Mouse (Mus musculus): ENCODE data around the gene Rprd2. TPM values are rescaled to one million over a fixed set of nuclear protein-coding genes. Genes with fewer than 3 reads are reported as not detected.
"Not testable (repeated sequence)": the region's sequence is repeated elsewhere in the genome, so short reads cannot be mapped to it uniquely, and the experiment has no call there.

The Rprd2 gene
- polyA plus RNA-seq, 1 experiment from 2014 or later = 19.9 TPM

GRCm38 (mm10) chr3:95857050-95857449 lies 38.4 kb upstream of the Rprd2 start:
- ATAC-seq (ENCODE audit: low FRiP score, low TSS enrichment); H3K4me3 ChIP-seq (ENCODE audit: low read length); H3K4me1 ChIP-seq (ENCODE audit: insufficient read depth, low read length); H3K27me3 ChIP-seq (ENCODE audit: insufficient read depth, low read length); H3K4me2 ChIP-seq (replicated peaks; ENCODE audit: low read depth, low read length); H3K9me3 ChIP-seq (ENCODE audit: low read length); H3K27ac ChIP-seq (ENCODE audit: low read length); H3K9ac ChIP-seq (replicated peaks; ENCODE audit: low read length): not testable (repeated sequence)
- WGBS = 84% methylated on average over 1 of the region's 1 CpGs
- H3K36me3 ChIP-seq (ENCODE audit: insufficient read depth, low read length) = peaks cover 15% of the 10 kb centered on the region

- Histone ChIP-seq H3K27me3 (ENCODE audit: insufficient read depth, low read length) (no peaks in the 10 kb centered on the region), H3K4me3 (ENCODE audit: low read length) (peak overlapping the region; percentile 95), H3K4me1 (ENCODE audit: insufficient read depth, low read length) (peaks cover 7% of the 10 kb centered on the region), H3K9me3 (ENCODE audit: low read length) (no peaks in the 10 kb centered on the region), H3K36me3 (ENCODE audit: insufficient read depth, low read length) (peaks cover 19% of the 10 kb centered on the region), H3K9ac (replicated peaks; ENCODE audit: low read length) (peak overlapping the region; percentile 91), H3K27ac (ENCODE audit: low read length) (peak overlapping the region; percentile 82), H3K4me2 (replicated peaks; ENCODE audit: low read depth, low read length) (peak overlapping the region; percentile 71)
- 0 out of 2 replicates have a peak, but pooled peaks have one; percentile 5 for ATAC-seq (ENCODE audit: low FRiP score, low TSS enrichment)
- 22% methylated on average over 7 of the region's 7 CpGs for WGBS
These were observed 37.5 kb upstream of the Rprd2 start for GRCm38 (mm10) chr3:95856115-95856514.

GRCm38 (mm10) chr3:95855502-95856089 lies 36.9 kb upstream of the Rprd2 start, which contains the start of gene Prpf3:
Gene Prpf3, minus strand, starts transcription at chr3:95855885.
- Histone ChIP-seq H3K36me3 (ENCODE audit: insufficient read depth, low read length) (peaks cover 23% of the 10 kb centered on the region), H3K9ac (replicated peaks; ENCODE audit: low read length) (peak within 1 kb of the TSS; percentile 91), H3K27me3 (ENCODE audit: insufficient read depth, low read length) (no peaks in the 10 kb centered on the region), H3K4me3 (ENCODE audit: low read length) (peak within 1 kb of the TSS; percentile 95), H3K4me2 (replicated peaks; ENCODE audit: low read depth, low read length) (peak within 1 kb of the TSS; percentile 71), H3K4me1 (ENCODE audit: insufficient read depth, low read length) (peaks cover 7% of the 10 kb centered on the region), H3K9me3 (ENCODE audit: low read length) (no peaks in the 10 kb centered on the region), H3K27ac (ENCODE audit: low read length) (peak within 1 kb of the TSS; percentile 82)
- peak; percentile 99 for ATAC-seq (ENCODE audit: low FRiP score, low TSS enrichment)
- WGBS = under 1% methylated on average over 56 of the region's 56 CpGs

GRCm38 (mm10) chr3:95851317-95851716 lies 32.7 kb upstream of the Rprd2 start:
- WGBS = 95% methylated on average over 8 of the region's 8 CpGs
- no peak for ATAC-seq (ENCODE audit: low FRiP score, low TSS enrichment)
- H3K27ac ChIP-seq (ENCODE audit: low read length) = no peak overlapping the region
- no peak overlapping the region for H3K4me3 ChIP-seq (ENCODE audit: low read length)
- H3K9ac ChIP-seq (replicated peaks; ENCODE audit: low read length) = no peak overlapping the region
- peaks cover 62% of the 10 kb centered on the region for H3K36me3 ChIP-seq (ENCODE audit: insufficient read depth, low read length)
- H3K4me1 ChIP-seq (ENCODE audit: insufficient read depth, low read length) = peaks cover 7% of the 10 kb centered on the region
- no peak overlapping the region for H3K4me2 ChIP-seq (replicated peaks; ENCODE audit: low read depth, low read length)
- H3K27me3 ChIP-seq (ENCODE audit: insufficient read depth, low read length) = no peaks in the 10 kb centered on the region
- no peaks in the 10 kb centered on the region for H3K9me3 ChIP-seq (ENCODE audit: low read length)

GRCm38 (mm10) chr3:95850611-95851010 lies 31.9 kb upstream of the Rprd2 start:
- Histone ChIP-seq H3K9ac (replicated peaks; ENCODE audit: low read length) (no peak overlapping the region), H3K9me3 (ENCODE audit: low read length) (no peaks in the 10 kb centered on the region), H3K4me2 (replicated peaks; ENCODE audit: low read depth, low read length) (no peak overlapping the region), H3K27me3 (ENCODE audit: insufficient read depth, low read length) (no peaks in the 10 kb centered on the region), H3K27ac (ENCODE audit: low read length) (no peak overlapping the region), H3K36me3 (ENCODE audit: insufficient read depth, low read length) (peaks cover 68% of the 10 kb centered on the region), H3K4me1 (ENCODE audit: insufficient read depth, low read length) (peaks cover 7% of the 10 kb centered on the region), H3K4me3 (ENCODE audit: low read length) (no peak overlapping the region)
- whole genome bisulfite sequencing = 84% methylated on average over 4 of the region's 4 CpGs
- ATAC-seq (ENCODE audit: low FRiP score, low TSS enrichment) = no peak

GRCm38 (mm10) chr3:95842503-95843214 lies 24.0 kb upstream of the Rprd2 start:
- no peaks in the 10 kb centered on the region for H3K27me3 ChIP-seq (ENCODE audit: insufficient read depth, low read length)
- H3K36me3 ChIP-seq (ENCODE audit: insufficient read depth, low read length) = peaks cover 57% of the 10 kb centered on the region
- H3K9me3 ChIP-seq (ENCODE audit: low read length) = no peaks in the 10 kb centered on the region
- H3K4me1 ChIP-seq (ENCODE audit: insufficient read depth, low read length) = no peaks in the 10 kb centered on the region
- 86% methylated on average over 3 of the region's 3 CpGs for WGBS
- no peak for ATAC-seq (ENCODE audit: low FRiP score, low TSS enrichment)
- H3K4me2 ChIP-seq (replicated peaks; ENCODE audit: low read depth, low read length) = no peak overlapping the region
- no peak overlapping the region for H3K27ac ChIP-seq (ENCODE audit: low read length)
- H3K9ac ChIP-seq (replicated peaks; ENCODE audit: low read length) = no peak overlapping the region
- no peak overlapping the region for H3K4me3 ChIP-seq (ENCODE audit: low read length)

GRCm38 (mm10) chr3:95839250-95839649 lies 20.6 kb upstream of the Rprd2 start:
- no peaks in the 10 kb centered on the region for H3K4me1 ChIP-seq (ENCODE audit: insufficient read depth, low read length)
- ATAC-seq (ENCODE audit: low FRiP score, low TSS enrichment) = no peak
- no peak overlapping the region for H3K27ac ChIP-seq (ENCODE audit: low read length)
- 92% methylated on average over 2 of the region's 2 CpGs for WGBS
- no peak overlapping the region for H3K9ac ChIP-seq (replicated peaks; ENCODE audit: low read length)
- H3K4me2 ChIP-seq (replicated peaks; ENCODE audit: low read depth, low read length) = no peak overlapping the region
- no peaks in the 10 kb centered on the region for H3K27me3 ChIP-seq (ENCODE audit: insufficient read depth, low read length)
- no peaks in the 10 kb centered on the region for H3K9me3 ChIP-seq (ENCODE audit: low read length)
- H3K4me3 ChIP-seq (ENCODE audit: low read length) = no peak overlapping the region
- H3K36me3 ChIP-seq (ENCODE audit: insufficient read depth, low read length) = peaks cover 54% of the 10 kb centered on the region

GRCm38 (mm10) chr3:95829053-95829452 lies 10.4 kb upstream of the Rprd2 start:
- Histone ChIP-seq H3K4me1 (ENCODE audit: insufficient read depth, low read length) (no peaks in the 10 kb centered on the region), H3K27ac (ENCODE audit: low read length) (no peak overlapping the region), H3K9ac (replicated peaks; ENCODE audit: low read length) (no peak overlapping the region), H3K9me3 (ENCODE audit: low read length) (no peaks in the 10 kb centered on the region; the same call in 1 of the 2 replicates), H3K36me3 (ENCODE audit: insufficient read depth, low read length) (peaks cover 58% of the 10 kb centered on the region), H3K27me3 (ENCODE audit: insufficient read depth, low read length) (no peaks in the 10 kb centered on the region), H3K4me3 (ENCODE audit: low read length) (no peak overlapping the region), H3K4me2 (replicated peaks; ENCODE audit: low read depth, low read length) (no peak overlapping the region)
- WGBS = 96% methylated on average over 4 of the region's 4 CpGs
- no peak for ATAC-seq (ENCODE audit: low FRiP score, low TSS enrichment)

GRCm38 (mm10) chr3:95826275-95826674 lies 7.6 kb upstream of the Rprd2 start:
- no peak overlapping the region for H3K4me3 ChIP-seq (ENCODE audit: low read length)
- H3K27me3 ChIP-seq (ENCODE audit: insufficient read depth, low read length) = no peaks in the 10 kb centered on the region
- H3K4me1 ChIP-seq (ENCODE audit: insufficient read depth, low read length) = no peaks in the 10 kb centered on the region
- no peak overlapping the region for H3K27ac ChIP-seq (ENCODE audit: low read length)
- H3K9ac ChIP-seq (replicated peaks; ENCODE audit: low read length) = no peak overlapping the region
- no peak overlapping the region for H3K4me2 ChIP-seq (replicated peaks; ENCODE audit: low read depth, low read length)
- 70% methylated on average over 2 of the region's 2 CpGs for WGBS
- no peak for ATAC-seq (ENCODE audit: low FRiP score, low TSS enrichment)
- peaks cover 33% of the 10 kb centered on the region for H3K36me3 ChIP-seq (ENCODE audit: insufficient read depth, low read length)
- H3K9me3 ChIP-seq (ENCODE audit: low read length) = no peaks in the 10 kb centered on the region; the same call in 1 of the 2 replicates

All from kidney, embryonic 16.5 days (tissue).